Mouse (Mus musculus) liver, embryonic 13.5 days (tissue): ENCODE results near the gene Disc1. TPM values are rescaled to one million over a fixed set of nuclear protein-coding genes. Genes with fewer than 3 reads are reported as not detected.

Experiments
- ATAC-seq: fragments of 200-750 bp; cut with Nextera tagmentation; 2 replicates; pipeline ENCODE4 v1.8.0; 2017; ENCODE audit warnings: low read depth, mild to moderate bottlenecking, moderate number of reproducible peaks, moderate library complexity
- DNase-seq: peaks from one replicate; pipeline ENCODE4 v3.0.0; 2022
- H3K27ac ChIP-seq: fragments of 300-500 bp; sonication (generic); 2 replicates; pipeline ENCODE4 v1.5.1; 2015; ENCODE audit warnings: moderate library complexity, mild to moderate bottlenecking, inconsistent platforms
- H3K27me3 ChIP-seq: fragments of 300-500 bp; sonication (generic); 2 replicates; pipeline ENCODE4 v1.6.1; 2015; ENCODE audit warnings: mild to moderate bottlenecking, inconsistent platforms
- H3K36me3 ChIP-seq: fragments of 300-500 bp; sonication (generic); 2 replicates; pipeline ENCODE4 v1.6.1; 2015; ENCODE audit warnings: mild to moderate bottlenecking, inconsistent platforms
- H3K4me1 ChIP-seq: fragments of 300-500 bp; sonication (generic); replicated peaks from 2 replicates; pipeline ENCODE4 v1.6.1; 2015; ENCODE audit warnings: inconsistent platforms
- H3K4me2 ChIP-seq: fragments of 300-500 bp; sonication (generic); 2 replicates; pipeline ENCODE4 v1.6.1; 2015; ENCODE audit warnings: inconsistent platforms, mild to moderate bottlenecking, moderate library complexity
- H3K4me3 ChIP-seq: fragments of 300-500 bp; sonication (generic); replicated peaks from 2 replicates; pipeline ENCODE4 v1.5.1; 2015; ENCODE audit warnings: mild to moderate bottlenecking, inconsistent platforms
- H3K9ac ChIP-seq: fragments of 300-500 bp; sonication (generic); 2 replicates; pipeline ENCODE4 v1.6.1; 2015; ENCODE audit warnings: mild to moderate bottlenecking, inconsistent platforms
- H3K9me3 ChIP-seq: fragments of 300-500 bp; sonication (generic); replicated peaks from 2 replicates; pipeline ENCODE4 v1.6.1; 2016; ENCODE audit warnings: inconsistent platforms
- WGBS: fragments of 180-500 bp; shearing (Covaris S2); methylation state at CpG from one replicate; pipeline ENCODE4 v1.1.7; 2015; ENCODE audit not compliant: insufficient replicate concordance; 5-methylcytosine and 5-hydroxymethylcytosine counted together
- microRNA-seq: library from miRNA; unstranded; fragments of <30 nt; microRNA quantifications from one replicate; pipeline ENCODE4, GENCODE M21; 2016
- polyA plus RNA-seq: library from polyadenylated mRNA; unstranded; fragments of >200 nt; fragmentation: Nextera tagmentation; extraction: Ambion mirVana; gene quantifications from 2 replicates; pipeline ENCODE4 v1.2.1, GENCODE M21; 2015

Gene Disc1
- polyA plus RNA-seq, 1 experiment from 2014 or later = 0.33 TPM

DNA sequence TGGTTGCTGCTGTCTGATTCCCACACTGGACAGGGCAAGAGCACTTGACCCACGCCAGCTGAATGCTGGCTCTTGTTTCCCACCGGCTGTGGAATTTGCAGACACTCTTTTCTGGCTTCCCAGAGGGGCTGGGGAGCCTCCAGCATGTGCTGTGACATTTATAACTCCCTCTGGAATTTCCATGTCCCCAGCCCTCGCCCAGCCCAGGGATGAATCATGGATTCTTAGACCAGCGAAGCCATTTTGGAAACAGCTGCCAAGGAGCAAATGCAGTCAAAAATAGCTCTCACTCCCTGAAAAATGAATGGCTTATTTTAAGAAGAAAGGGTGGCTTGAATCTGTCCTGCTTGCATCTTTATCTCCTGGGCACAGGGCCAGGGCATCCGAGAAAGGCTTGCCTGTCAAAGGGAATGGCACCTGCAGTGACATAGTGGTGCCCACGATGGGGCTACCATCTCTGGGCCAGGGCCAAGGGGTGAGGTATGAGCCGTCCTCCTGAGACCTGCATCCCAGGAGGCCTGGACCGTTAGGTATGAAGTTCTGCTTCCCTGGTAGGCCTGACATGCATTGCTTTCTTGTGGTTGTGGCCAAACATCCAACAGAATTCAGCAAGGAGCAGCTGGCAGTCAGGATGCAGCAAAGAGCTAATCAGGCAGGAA lies 239.1 kb downstream of the Disc1 start:
- WGBS = 50% methylated on average over 8 of the region's 8 CpGs
- no peaks in the 10 kb centered on the region for H3K27me3 ChIP-seq
- H3K9ac ChIP-seq = no peak overlapping the region
- no peak overlapping the region for H3K27ac ChIP-seq
- H3K4me2 ChIP-seq = no peak overlapping the region
- H3K4me1 ChIP-seq = no peaks in the 10 kb centered on the region
- ATAC-seq (no peak), DNase-seq (no peak)
- H3K4me3 ChIP-seq = no peak overlapping the region
- H3K9me3 ChIP-seq = no peaks in the 10 kb centered on the region
- no peaks in the 10 kb centered on the region for H3K36me3 ChIP-seq

DNA sequence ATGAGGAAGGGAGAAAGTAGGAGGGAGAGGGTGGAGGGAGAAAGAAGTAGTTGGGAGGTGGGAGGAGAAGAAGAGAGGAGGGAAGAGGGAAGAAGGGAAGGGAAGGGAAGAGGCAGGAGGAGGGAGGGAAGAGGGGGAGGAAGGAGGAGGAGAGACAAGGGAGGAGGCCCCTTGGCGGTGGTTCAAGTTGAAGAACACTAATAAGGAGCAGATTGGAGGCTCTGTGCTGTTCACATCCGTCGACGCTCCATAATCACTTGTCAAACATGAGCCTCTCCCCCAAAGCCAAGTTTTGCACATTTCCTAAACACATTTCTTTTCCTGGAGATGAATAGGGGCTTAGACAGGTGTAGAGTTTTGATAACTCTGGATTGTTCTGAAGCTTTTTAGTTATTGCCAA lies 245.3 kb downstream of the Disc1 start:
- no peak for DNase-seq

DNA sequence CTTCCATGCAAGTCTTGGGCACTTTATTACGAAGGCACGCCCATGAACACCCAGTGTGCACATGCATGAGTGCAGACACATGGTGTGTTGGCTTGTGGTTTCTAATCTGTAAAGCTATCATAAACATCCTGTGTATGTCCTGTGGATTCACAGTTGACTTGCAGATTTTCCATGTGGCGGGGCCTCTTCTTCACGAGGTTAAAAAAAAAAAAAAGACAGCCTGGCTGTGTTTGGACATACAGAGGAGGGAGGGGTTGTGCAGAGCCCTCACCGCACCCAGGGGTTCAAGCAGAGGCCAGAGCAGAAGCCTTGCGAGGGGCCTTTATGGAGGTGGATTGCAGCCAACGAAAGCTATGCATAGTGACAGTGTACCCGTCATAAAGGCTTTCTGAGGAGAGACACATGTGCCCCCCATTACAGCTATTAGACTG lies 248.0 kb downstream of the Disc1 start:
- H3K4me1 ChIP-seq = no peaks in the 10 kb centered on the region
- H3K27me3 ChIP-seq = no peaks in the 10 kb centered on the region
- H3K27ac ChIP-seq = no peak overlapping the region
- H3K4me3 ChIP-seq = no peak overlapping the region
- WGBS = 52% methylated on average over 8 of the region's 8 CpGs
- ATAC-seq = no peak
- H3K9me3 ChIP-seq = peaks cover 8% of the 10 kb centered on the region; the same call in 1 of the 2 replicates
- no peak for DNase-seq
- no peak overlapping the region for H3K9ac ChIP-seq
- no peak overlapping the region for H3K4me2 ChIP-seq
- no peaks in the 10 kb centered on the region for H3K36me3 ChIP-seq

More for the DNA sequence above, 245.3 kb downstream of the Disc1 start:
- Histone ChIP-seq H3K9me3 (no peaks in the 10 kb centered on the region), H3K9ac (no peak overlapping the region), H3K36me3 (no peaks in the 10 kb centered on the region), H3K4me3 (no peak overlapping the region), H3K27me3 (no peaks in the 10 kb centered on the region), H3K4me2 (no peak overlapping the region), H3K4me1 (no peaks in the 10 kb centered on the region), H3K27ac (no peak overlapping the region)
- ATAC-seq = no peak
- WGBS = 46% methylated on average over 4 of the region's 4 CpGs

DNA sequence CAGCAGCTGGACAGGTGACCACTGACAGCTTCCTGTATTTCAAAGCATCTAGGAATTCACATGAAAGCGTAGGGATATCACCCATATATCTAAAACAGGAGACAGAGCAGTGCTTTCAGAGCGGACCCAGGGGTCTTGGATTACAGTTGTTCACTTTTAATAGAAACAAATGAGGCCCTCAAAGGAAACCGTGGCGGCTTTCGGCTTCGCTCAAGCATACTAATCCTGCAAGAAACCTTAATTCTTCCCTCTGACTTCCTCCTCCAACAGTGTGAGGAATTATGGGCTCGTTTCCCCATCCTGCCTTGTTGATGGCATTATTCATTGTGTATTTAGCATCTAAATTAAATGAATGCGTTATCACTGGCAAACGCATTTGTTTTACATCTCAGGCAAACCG lies 252.7 kb downstream of the Disc1 start:
- Histone ChIP-seq H3K4me1 (0 out of 2 replicates have a peak, but pooled peaks cover 3% of the 10 kb centered on the region), H3K27me3 (no peaks in the 10 kb centered on the region), H3K36me3 (no peaks in the 10 kb centered on the region), H3K4me3 (no peak overlapping the region), H3K4me2 (no peak overlapping the region), H3K9me3 (peaks cover 8% of the 10 kb centered on the region; the same call in 1 of the 2 replicates), H3K9ac (no peak overlapping the region), H3K27ac (no peak overlapping the region)
- ATAC-seq = no peak
- WGBS = 72% methylated on average over 10 of the region's 10 CpGs
- no peak for DNase-seq

DNA sequence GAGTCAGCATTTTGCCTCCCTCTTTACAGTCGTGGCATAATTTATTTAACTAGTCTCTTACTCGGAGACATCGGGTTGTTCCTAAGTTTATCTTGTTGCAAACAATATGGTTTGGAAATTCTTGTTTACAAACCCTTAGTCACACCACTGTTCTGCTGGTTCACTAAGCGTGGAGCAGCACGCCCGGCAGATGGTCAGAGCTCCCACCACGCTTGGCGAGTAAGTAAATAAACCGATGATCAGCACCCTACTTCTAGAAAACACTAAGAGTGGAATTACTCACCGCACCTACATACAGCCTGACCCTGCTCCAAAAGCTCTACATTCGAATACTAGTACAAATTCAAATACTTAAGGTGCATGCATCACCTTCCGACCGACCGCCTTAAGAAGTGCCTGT lies 256.0 kb downstream of the Disc1 start:
- no peaks in the 10 kb centered on the region for H3K27me3 ChIP-seq
- WGBS = 69% methylated on average over 14 of the region's 14 CpGs
- H3K36me3 ChIP-seq = no peaks in the 10 kb centered on the region
- no peak overlapping the region for H3K9ac ChIP-seq
- H3K9me3 ChIP-seq = peaks cover 3% of the 10 kb centered on the region; the same call in 1 of the 2 replicates
- H3K4me2 ChIP-seq = no peak overlapping the region
- H3K4me1 ChIP-seq = 0 out of 2 replicates have a peak, but pooled peaks cover 3% of the 10 kb centered on the region
- no peak overlapping the region for H3K4me3 ChIP-seq
- no peak overlapping the region for H3K27ac ChIP-seq
- DNase-seq (no peak), ATAC-seq (no peak)

Small RNA genes lying within 50 kb of the gene (microRNA-seq; reads per million reads assigned to microRNA genes)
- gene Gm22197 = not detected

Other genes with a start within 250 kb of the Disc1 start
- 47.3 and 53.9 TPM in 2 replicates for gene Gnpat, start 191.2 kb upstream of the Disc1 start, polyA plus RNA-seq
- gene 2810004N23Rik, start 191.1 kb upstream of the Disc1 start, polyA plus RNA-seq = 28.9 and 35.3 TPM in 2 replicates
- 4.2 and 4.5 TPM in 2 replicates for gene Exoc8, start 156.5 kb upstream of the Disc1 start, polyA plus RNA-seq
- 6.1 and 7.5 TPM in 2 replicates for gene Sprtn, start 156.3 kb upstream of the Disc1 start, polyA plus RNA-seq
- gene Egln1, start 104.9 kb upstream of the Disc1 start, polyA plus RNA-seq = 2.7 TPM in 2 replicates
- gene Tsnax, start 41.2 kb upstream of the Disc1 start, polyA plus RNA-seq = 53.0 and 59.6 TPM in 2 replicates